Mouse (Mus musculus): ENCODE data around the gene Alox12b. TPM values are rescaled to one million over a fixed set of nuclear protein-coding genes. Genes with fewer than 3 reads are reported as not detected.

Gene Alox12b
- not detected for polyA plus RNA-seq (2014; fragmentation: Illumina TruSeq; extraction: RNeasy Lipid Tissue Mini Kit (QIAGEN cat#74804); ENCODE audit: low replicate concordance)

GRCm38 (mm10) chr11:69156800-69157199, at the start of gene Alox12b:
Gene Alox12b (plus strand): TSS chr11:69156989.

GRCm38 (mm10) chr11:69120221-69121000, 36.4 kb upstream of the Alox12b start, which contains the start of gene Hes7:
Gene Hes7 (plus strand): TSS chr11:69120404.

GRCm38 (mm10) chr11:69122336-69122951, 34.3 kb upstream of the Alox12b start, which contains the start of gene 9130213A22Rik:
Gene 9130213A22Rik (minus strand): TSS chr11:69122589.

GRCm38 (mm10) chr11:69125852-69125918, 31.1 kb upstream of the Alox12b start, which contains the start of gene Aloxe3:
Gene Aloxe3 (plus strand): TSS chr11:69125896.

GRCm38 (mm10) chr11:69197743-69198142, 41.0 kb downstream of the Alox12b start, which contains the start of gene Alox8:
Gene Alox8 (minus strand): TSS chr11:69197843.

Other genes starting within 250 kb of the Alox12b start
- not detected for gene Odf4, start 229.9 kb upstream of the Alox12b start, polyA plus RNA-seq (2014; fragmentation: Illumina TruSeq; extraction: RNeasy Lipid Tissue Mini Kit (QIAGEN cat#74804); ENCODE audit: low replicate concordance)
- 1.0 TPM for gene Arhgef15, start 199.5 kb upstream of the Alox12b start, polyA plus RNA-seq (2014; fragmentation: Illumina TruSeq; extraction: RNeasy Lipid Tissue Mini Kit (QIAGEN cat#74804); ENCODE audit: low replicate concordance)
- gene Slc25a35, start 188.9 kb upstream of the Alox12b start, polyA plus RNA-seq (2014; fragmentation: Illumina TruSeq; extraction: RNeasy Lipid Tissue Mini Kit (QIAGEN cat#74804); ENCODE audit: low replicate concordance), result 7.0 TPM
- gene Rangrf, start 181.8 kb upstream of the Alox12b start, polyA plus RNA-seq (2014; fragmentation: Illumina TruSeq; extraction: RNeasy Lipid Tissue Mini Kit (QIAGEN cat#74804); ENCODE audit: low replicate concordance), result 3.4 TPM
- 4.7 TPM for gene Pfas, start 148.5 kb upstream of the Alox12b start, polyA plus RNA-seq (2014; fragmentation: Illumina TruSeq; extraction: RNeasy Lipid Tissue Mini Kit (QIAGEN cat#74804); ENCODE audit: low replicate concordance)
- gene Ctc1, start 141.1 kb upstream of the Alox12b start, polyA plus RNA-seq (2014; fragmentation: Illumina TruSeq; extraction: RNeasy Lipid Tissue Mini Kit (QIAGEN cat#74804); ENCODE audit: low replicate concordance), result 1.7 TPM
- gene Aurkb, start 111.3 kb upstream of the Alox12b start, polyA plus RNA-seq (2014; fragmentation: Illumina TruSeq; extraction: RNeasy Lipid Tissue Mini Kit (QIAGEN cat#74804); ENCODE audit: low replicate concordance), result 6.3 TPM
- gene Borcs6, start 97.3 kb upstream of the Alox12b start, polyA plus RNA-seq (2014; fragmentation: Illumina TruSeq; extraction: RNeasy Lipid Tissue Mini Kit (QIAGEN cat#74804); ENCODE audit: low replicate concordance), result 2.3 TPM
- 1.7 TPM for gene Tmem107, start 86.2 kb upstream of the Alox12b start, polyA plus RNA-seq (2014; fragmentation: Illumina TruSeq; extraction: RNeasy Lipid Tissue Mini Kit (QIAGEN cat#74804); ENCODE audit: low replicate concordance)
- 53.2 TPM for gene Vamp2, start 68.5 kb upstream of the Alox12b start, polyA plus RNA-seq (2014; fragmentation: Illumina TruSeq; extraction: RNeasy Lipid Tissue Mini Kit (QIAGEN cat#74804); ENCODE audit: low replicate concordance)
- gene Per1, start 61.8 kb upstream of the Alox12b start, polyA plus RNA-seq (2014; fragmentation: Illumina TruSeq; extraction: RNeasy Lipid Tissue Mini Kit (QIAGEN cat#74804); ENCODE audit: low replicate concordance), result not detected
- not detected for gene Hes7, start 36.6 kb upstream of the Alox12b start, polyA plus RNA-seq (2014; fragmentation: Illumina TruSeq; extraction: RNeasy Lipid Tissue Mini Kit (QIAGEN cat#74804); ENCODE audit: low replicate concordance)
- not detected for gene 9130213A22Rik, start 34.4 kb upstream of the Alox12b start, polyA plus RNA-seq (2014; fragmentation: Illumina TruSeq; extraction: RNeasy Lipid Tissue Mini Kit (QIAGEN cat#74804); ENCODE audit: low replicate concordance)
- gene Aloxe3, start 31.1 kb upstream of the Alox12b start, polyA plus RNA-seq (2014; fragmentation: Illumina TruSeq; extraction: RNeasy Lipid Tissue Mini Kit (QIAGEN cat#74804); ENCODE audit: low replicate concordance), result not detected
- not detected for gene Alox8, start 40.9 kb downstream of the Alox12b start, polyA plus RNA-seq (2014; fragmentation: Illumina TruSeq; extraction: RNeasy Lipid Tissue Mini Kit (QIAGEN cat#74804); ENCODE audit: low replicate concordance)
- gene Gucy2e, start 80.0 kb downstream of the Alox12b start, polyA plus RNA-seq (2014; fragmentation: Illumina TruSeq; extraction: RNeasy Lipid Tissue Mini Kit (QIAGEN cat#74804); ENCODE audit: low replicate concordance), result not detected
- 3.5 TPM for gene Cntrob, start 166.8 kb downstream of the Alox12b start, polyA plus RNA-seq (2014; fragmentation: Illumina TruSeq; extraction: RNeasy Lipid Tissue Mini Kit (QIAGEN cat#74804); ENCODE audit: low replicate concordance)
- 24.4 TPM for gene Trappc1, start 167.0 kb downstream of the Alox12b start, polyA plus RNA-seq (2014; fragmentation: Illumina TruSeq; extraction: RNeasy Lipid Tissue Mini Kit (QIAGEN cat#74804); ENCODE audit: low replicate concordance)
- 0.37 TPM for gene Kcnab3, start 169.3 kb downstream of the Alox12b start, polyA plus RNA-seq (2014; fragmentation: Illumina TruSeq; extraction: RNeasy Lipid Tissue Mini Kit (QIAGEN cat#74804); ENCODE audit: low replicate concordance)
- gene Rnf227, start 183.5 kb downstream of the Alox12b start, polyA plus RNA-seq (2014; fragmentation: Illumina TruSeq; extraction: RNeasy Lipid Tissue Mini Kit (QIAGEN cat#74804); ENCODE audit: low replicate concordance), result 2.2 TPM
- 24.6 TPM for gene Chd3, start 212.4 kb downstream of the Alox12b start, polyA plus RNA-seq (2014; fragmentation: Illumina TruSeq; extraction: RNeasy Lipid Tissue Mini Kit (QIAGEN cat#74804); ENCODE audit: low replicate concordance)
- 3.7 TPM for gene Naa38, start 238.5 kb downstream of the Alox12b start, polyA plus RNA-seq (2014; fragmentation: Illumina TruSeq; extraction: RNeasy Lipid Tissue Mini Kit (QIAGEN cat#74804); ENCODE audit: low replicate concordance)
- gene Cyb5d1, start 238.6 kb downstream of the Alox12b start, polyA plus RNA-seq (2014; fragmentation: Illumina TruSeq; extraction: RNeasy Lipid Tissue Mini Kit (QIAGEN cat#74804); ENCODE audit: low replicate concordance), result 22.1 TPM
- gene Tmem88, start 241.2 kb downstream of the Alox12b start, polyA plus RNA-seq (2014; fragmentation: Illumina TruSeq; extraction: RNeasy Lipid Tissue Mini Kit (QIAGEN cat#74804); ENCODE audit: low replicate concordance), result 0.45 TPM

Data from small intestine, adult 10 weeks (tissue).